Mouse (Mus musculus): ENCODE measurements around the gene Eral1. TPM values are rescaled to one million over a fixed set of nuclear protein-coding genes. Genes with fewer than 3 reads are reported as not detected.

The Eral1 gene
- polyA plus RNA-seq, 1 experiment from 2014 or later = 35.9 TPM

MicroRNA genes within 50 kb of the gene (microRNA counts, 519-probe panel; counts per million panel counts)
- microRNA mmu-miR-144 (4,257 counts per million, percentile 78 among the panel's probes with 10 or more counts), microRNA mmu-miR-451 (171 counts per million, percentile 57 among the panel's probes with 10 or more counts)

Small RNAs within 50 kb of the gene (microRNA-seq; reads per million reads assigned to microRNA genes)
- 22.4 reads per million, percentile 30 among the genes with 10 or more reads in this experiment for gene Mir144
- gene Mir451a = not detected
- not detected for gene Mir451b

Other genes with a start within 250 kb of the Eral1 start
- 2.6 and 4.0 TPM in 2 replicates for gene Pipox, start 186.3 kb downstream of the Eral1 start, polyA plus RNA-seq (2014; fragmentation: Nextera tagmentation; extraction: Ambion mirVana)
- 12.4 and 13.8 TPM in 2 replicates for gene Sez6, start 149.6 kb downstream of the Eral1 start, polyA plus RNA-seq (2014; fragmentation: Nextera tagmentation; extraction: Ambion mirVana)
- 17.8 and 19.6 TPM in 2 replicates for gene Phf12, start 97.6 kb downstream of the Eral1 start, polyA plus RNA-seq (2014; fragmentation: Nextera tagmentation; extraction: Ambion mirVana)
- gene Dhrs13, start 48.1 kb downstream of the Eral1 start, polyA plus RNA-seq (2014; fragmentation: Nextera tagmentation; extraction: Ambion mirVana) = 18.4 and 19.4 TPM in 2 replicates
- gene Flot2, start 42.5 kb downstream of the Eral1 start, polyA plus RNA-seq (2014; fragmentation: Nextera tagmentation; extraction: Ambion mirVana) = 60.8 and 62.9 TPM in 2 replicates
- gene Fam222b, start 14.3 kb upstream of the Eral1 start, polyA plus RNA-seq (2014; fragmentation: Nextera tagmentation; extraction: Ambion mirVana) = 27.6 and 33.2 TPM in 2 replicates
- gene Traf4, start 85.2 kb upstream of the Eral1 start, polyA plus RNA-seq (2014; fragmentation: Nextera tagmentation; extraction: Ambion mirVana) = 109 and 124 TPM in 2 replicates
- 6.6 and 7.8 TPM in 2 replicates for gene Nek8, start 96.3 kb upstream of the Eral1 start, polyA plus RNA-seq (2014; fragmentation: Nextera tagmentation; extraction: Ambion mirVana)
- gene Tlcd1, start 96.3 kb upstream of the Eral1 start, polyA plus RNA-seq (2014; fragmentation: Nextera tagmentation; extraction: Ambion mirVana) = 9.1 and 9.9 TPM in 2 replicates
- 1,230 and 1,275 TPM in 2 replicates for gene Rpl23a, start 103.2 kb upstream of the Eral1 start, polyA plus RNA-seq (2014; fragmentation: Nextera tagmentation; extraction: Ambion mirVana)
- 75.3 and 82.7 TPM in 2 replicates for gene Rab34, start 108.0 kb upstream of the Eral1 start, polyA plus RNA-seq (2014; fragmentation: Nextera tagmentation; extraction: Ambion mirVana)
- 0.49 and 1.3 TPM in 2 replicates for gene Proca1, start 113.0 kb upstream of the Eral1 start, polyA plus RNA-seq (2014; fragmentation: Nextera tagmentation; extraction: Ambion mirVana)
- 60.1 and 62.5 TPM in 2 replicates for gene Sdf2, start 165.4 kb upstream of the Eral1 start, polyA plus RNA-seq (2014; fragmentation: Nextera tagmentation; extraction: Ambion mirVana)
- 35.4 and 36.7 TPM in 2 replicates for gene Supt6, start 165.6 kb upstream of the Eral1 start, polyA plus RNA-seq (2014; fragmentation: Nextera tagmentation; extraction: Ambion mirVana)
- 68.2 and 68.9 TPM in 2 replicates for gene 2610507B11Rik, start 181.4 kb upstream of the Eral1 start, polyA plus RNA-seq (2014; fragmentation: Nextera tagmentation; extraction: Ambion mirVana)
- gene BC030499, start 210.5 kb upstream of the Eral1 start, polyA plus RNA-seq (2014; fragmentation: Nextera tagmentation; extraction: Ambion mirVana) = 0.17 TPM in 1 of 2 replicates, not detected in the other
- 48.0 and 52.7 TPM in 2 replicates for gene Spag5, start 221.1 kb upstream of the Eral1 start, polyA plus RNA-seq (2014; fragmentation: Nextera tagmentation; extraction: Ambion mirVana)
- 3.0 and 4.0 TPM in 2 replicates for gene Aldoc, start 242.6 kb upstream of the Eral1 start, polyA plus RNA-seq (2014; fragmentation: Nextera tagmentation; extraction: Ambion mirVana)
- gene Pigs, start 248.0 kb upstream of the Eral1 start, polyA plus RNA-seq (2014; fragmentation: Nextera tagmentation; extraction: Ambion mirVana) = 65.5 and 72.3 TPM in 2 replicates